Mouse (Mus musculus) embryonic fibroblast, embryonic 13.5 days (primary cell): ENCODE results near the gene Golgb1. TPM values are rescaled to one million over a fixed set of nuclear protein-coding genes. Genes with fewer than 3 reads are reported as not detected.
A peak's percentile ranks its signal among the peaks of the same experiment; 100 is the strongest.

ENCODE experiments used
- H3K27ac ChIP-seq: 2 replicates; pipeline ENCODE4 v1.5.1; 2012; ENCODE audit warnings: low read length, control low read depth, inconsistent platforms; ENCODE audit not compliant: insufficient read depth
- H3K4me1 ChIP-seq: 2 replicates; pipeline ENCODE4 v1.6.1; 2011; ENCODE audit warnings: low read length; ENCODE audit not compliant: control insufficient read depth, insufficient read depth
- H3K4me3 ChIP-seq: 2 replicates; pipeline ENCODE4 v1.5.1; 2011; ENCODE audit warnings: mild to moderate bottlenecking, control low read depth, low read length; ENCODE audit not compliant: insufficient read depth
- CTCF ChIP-seq: IDR thresholded peaks from 2 replicates; pipeline ENCODE4 v1.5.1; 2011; ENCODE audit warnings: mild to moderate bottlenecking, control low read depth, low read length, moderate library complexity, borderline replicate concordance; ENCODE audit not compliant: insufficient read depth
- POLR2A ChIP-seq: IDR thresholded peaks from 2 replicates; pipeline ENCODE4 v1.6.1; 2011; ENCODE audit warnings: low read depth, mild to moderate bottlenecking, control low read depth, low read length, moderate library complexity
- polyA plus RNA-seq: library from polyadenylated mRNA; stranded (reverse); fragments of >200 nt; gene quantifications from 2 replicates; pipeline ENCODE4 v1.2.4, GENCODE M21; 2011; ENCODE audit warnings: low read depth; ENCODE audit not compliant: missing spikeins, insufficient read length

The Golgb1 gene
- polyA plus RNA-seq, 1 experiment = 57.5 TPM

- TF ChIP-seq POLR2A (no peak), CTCF (no peak)
- H3K27ac ChIP-seq = no peak overlapping the region
- no peak overlapping the region for H3K4me3 ChIP-seq
- H3K4me1 ChIP-seq = no peaks in the 10 kb centered on the region
Observed at GRCm38 (mm10) chr16:36927495-36928105, 52.7 kb downstream of the Golgb1 start.

GRCm38 (mm10) chr16:36928106-36928500 lies 53.2 kb downstream of the Golgb1 start:
- Histone ChIP-seq H3K27ac (no peak overlapping the region), H3K4me1 (no peaks in the 10 kb centered on the region), H3K4me3 (no peak overlapping the region)
- no peak for TF ChIP-seq CTCF
- TF ChIP-seq POLR2A = no peak

- Histone ChIP-seq H3K4me1 (no peaks in the 10 kb centered on the region), H3K4me3 (no peak overlapping the region), H3K27ac (no peak overlapping the region)
- no peak for TF ChIP-seq CTCF
- TF ChIP-seq POLR2A = no peak
Observed at GRCm38 (mm10) chr16:36929216-36929615, 54.3 kb downstream of the Golgb1 start.

- no peak overlapping the region for H3K4me3 ChIP-seq
- TF ChIP-seq POLR2A = no peak
- TF ChIP-seq CTCF = no peak
- no peak overlapping the region for H3K27ac ChIP-seq
- no peaks in the 10 kb centered on the region for H3K4me1 ChIP-seq
Observed at GRCm38 (mm10) chr16:36930231-36931136, 55.5 kb downstream of the Golgb1 start.

GRCm38 (mm10) chr16:36931381-36931780 lies 56.4 kb downstream of the Golgb1 start:
- Histone ChIP-seq H3K27ac (no peak overlapping the region), H3K4me1 (no peaks in the 10 kb centered on the region), H3K4me3 (no peak overlapping the region)
- TF ChIP-seq POLR2A = no peak
- no peak for TF ChIP-seq CTCF

- Histone ChIP-seq H3K4me3 (no peak overlapping the region), H3K4me1 (no peaks in the 10 kb centered on the region), H3K27ac (no peak overlapping the region)
- TF ChIP-seq POLR2A (no peak), CTCF (no peak)
Observed at GRCm38 (mm10) chr16:36931976-36932375, 57.0 kb downstream of the Golgb1 start.

- Histone ChIP-seq H3K4me1 (no peaks in the 10 kb centered on the region), H3K27ac (no peak overlapping the region), H3K4me3 (no peak overlapping the region)
- TF ChIP-seq POLR2A = no peak
- no peak for TF ChIP-seq CTCF
Observed at GRCm38 (mm10) chr16:36932546-36932945, 57.6 kb downstream of the Golgb1 start.

- Histone ChIP-seq H3K4me3 (no peak overlapping the region), H3K4me1 (no peaks in the 10 kb centered on the region), H3K27ac (peak overlapping the region; percentile 54; the same call in 1 of the 2 replicates)
- TF ChIP-seq CTCF (no peak), POLR2A (no peak)
Observed at GRCm38 (mm10) chr16:36934131-36934840, 59.3 kb downstream of the Golgb1 start.

GRCm38 (mm10) chr16:36934841-36935620 lies 60.1 kb downstream of the Golgb1 start, which contains the start of gene Hcls1:
TSS of gene Hcls1 (plus strand) at chr16:36934983.
- TF ChIP-seq POLR2A = no peak
- TF ChIP-seq CTCF = no peak
- Histone ChIP-seq H3K27ac (peak within 1 kb of the TSS; percentile 54; the same call in 1 of the 2 replicates), H3K4me1 (no peaks in the 10 kb centered on the region), H3K4me3 (no peak within 1 kb of the TSS)
